Mouse (Mus musculus): Measurements from ENCODE around the gene Ccdc71l. TPM values are rescaled to one million over a fixed set of nuclear protein-coding genes. Genes with fewer than 3 reads are reported as not detected.

Ccdc71l gene
- 2.9 and 3.4 TPM in 2 replicates for polyA plus RNA-seq (2015; fragmentation: Nextera tagmentation; extraction: Ambion mirVana)

DNA sequence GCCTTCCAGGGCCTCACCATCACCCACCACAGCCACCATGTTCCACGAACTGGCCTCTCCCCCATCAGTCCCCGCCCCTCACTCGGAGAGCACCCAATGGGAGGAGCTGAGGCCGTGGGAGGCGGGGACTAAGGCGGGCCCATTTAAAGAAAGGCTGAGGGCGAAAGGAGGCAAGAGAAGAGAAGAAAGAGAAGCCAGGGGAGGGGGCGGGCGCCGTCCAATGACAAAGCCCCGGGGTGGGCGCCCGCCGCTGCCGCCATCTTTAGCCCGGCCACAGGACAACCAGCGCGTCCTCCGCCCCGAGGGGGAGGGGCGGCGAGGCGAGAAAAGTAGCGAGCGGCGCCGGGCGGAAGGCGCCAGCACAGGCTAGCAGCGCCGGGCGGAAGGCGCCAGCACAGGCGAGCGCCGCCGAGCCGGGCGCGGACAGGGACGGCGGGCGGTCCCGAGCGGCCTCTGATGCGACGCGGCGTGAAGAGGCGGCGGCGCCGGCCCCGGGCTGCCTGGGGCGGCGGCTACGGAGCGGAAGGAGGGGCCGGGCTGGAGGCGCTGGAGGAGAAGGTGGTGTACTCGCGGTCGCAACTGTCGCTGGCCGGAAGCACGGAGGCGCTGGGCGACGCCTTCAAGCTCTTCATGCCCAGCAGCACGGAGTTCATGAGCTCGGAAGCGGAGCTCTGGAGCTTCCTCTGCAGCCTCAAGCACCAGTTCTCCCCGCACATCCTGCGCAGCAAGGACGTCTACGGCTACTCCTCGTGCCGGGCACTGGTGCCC lies at the start of gene Ccdc71l:
Gene Ccdc71l (plus strand): TSS at position 177 of the 768 bp plus-strand sequence.
- H3K36me3 ChIP-seq, result no peaks in the 10 kb centered on the region
- H3K9ac ChIP-seq, result peak within 1 kb of the TSS; percentile 83
- peak; percentile 88 for ATAC-seq (ENCODE audit: borderline replicate concordance, extremely low read depth, low FRiP score, low TSS enrichment)
- peak within 1 kb of the TSS; percentile 96 for H3K27ac ChIP-seq
- peaks cover 22% of the 10 kb centered on the region for H3K4me1 ChIP-seq
- H3K9me3 ChIP-seq, result no peaks in the 10 kb centered on the region
- peak within 1 kb of the TSS; percentile 79 for H3K4me3 ChIP-seq
- no peaks in the 10 kb centered on the region for H3K27me3 ChIP-seq
- peak within 1 kb of the TSS; percentile 80 for H3K4me2 ChIP-seq
- WGBS, result under 1% methylated on average over 75 of the region's 78 CpGs

DNA sequence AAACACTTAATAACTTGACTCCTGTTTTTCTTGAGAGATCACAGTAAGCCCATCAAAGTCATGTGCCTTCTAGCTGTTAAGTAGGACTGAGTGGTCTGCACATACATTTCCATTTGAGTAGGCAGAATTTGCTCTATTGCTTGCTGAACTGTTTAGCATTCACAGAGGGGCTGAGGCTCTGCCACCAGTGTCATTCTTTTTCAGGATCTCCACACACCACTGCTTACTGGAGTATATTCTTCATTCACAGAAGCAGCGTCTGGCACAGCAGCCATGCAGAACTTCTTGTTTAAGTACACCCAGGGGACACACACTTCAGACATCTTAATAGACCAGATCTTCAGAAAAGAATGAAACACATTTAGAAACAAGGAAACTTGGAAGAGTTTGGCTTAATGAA lies 39.4 kb upstream of the Ccdc71l start:
- H3K4me3 ChIP-seq, result no peak overlapping the region
- H3K9ac ChIP-seq, result no peak overlapping the region
- no peak for ATAC-seq (ENCODE audit: borderline replicate concordance, extremely low read depth, low FRiP score, low TSS enrichment)
- H3K9me3 ChIP-seq, result no peaks in the 10 kb centered on the region
- H3K27ac ChIP-seq, result no peak overlapping the region
- WGBS, result 35% methylated on average over 1 of the region's 1 CpGs
- no peaks in the 10 kb centered on the region for H3K27me3 ChIP-seq
- H3K36me3 ChIP-seq, result no peaks in the 10 kb centered on the region
- no peak overlapping the region for H3K4me2 ChIP-seq
- H3K4me1 ChIP-seq, result no peaks in the 10 kb centered on the region

DNA sequence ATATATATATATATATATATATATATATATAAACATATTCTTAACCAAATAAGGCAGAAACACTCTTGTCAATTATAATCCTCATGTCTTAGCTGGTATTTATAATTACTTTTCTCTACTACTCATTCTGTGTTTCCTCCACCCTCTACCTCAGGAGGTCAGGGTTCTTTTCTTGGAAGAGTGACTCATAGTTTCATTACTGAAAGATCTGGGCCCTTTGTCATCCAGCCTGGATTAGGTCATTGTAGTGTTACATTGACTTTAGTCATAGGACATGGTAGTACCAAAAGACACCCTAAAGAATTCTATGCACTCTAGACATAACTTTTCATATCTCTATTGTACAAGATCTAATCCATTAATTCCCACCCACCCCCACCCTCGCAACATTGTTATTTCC lies 35.0 kb upstream of the Ccdc71l start:
- ATAC-seq (ENCODE audit: borderline replicate concordance, extremely low read depth, low FRiP score, low TSS enrichment), result no peak
- H3K4me2 ChIP-seq, result no peak overlapping the region
- no peak overlapping the region for H3K27ac ChIP-seq
- no peaks in the 10 kb centered on the region for H3K9me3 ChIP-seq
- H3K9ac ChIP-seq, result no peak overlapping the region
- no peaks in the 10 kb centered on the region for H3K27me3 ChIP-seq
- no peaks in the 10 kb centered on the region for H3K36me3 ChIP-seq
- no peak overlapping the region for H3K4me3 ChIP-seq
- 68% methylated on average over 1 of the region's 1 CpGs for WGBS
- H3K4me1 ChIP-seq, result no peaks in the 10 kb centered on the region

DNA sequence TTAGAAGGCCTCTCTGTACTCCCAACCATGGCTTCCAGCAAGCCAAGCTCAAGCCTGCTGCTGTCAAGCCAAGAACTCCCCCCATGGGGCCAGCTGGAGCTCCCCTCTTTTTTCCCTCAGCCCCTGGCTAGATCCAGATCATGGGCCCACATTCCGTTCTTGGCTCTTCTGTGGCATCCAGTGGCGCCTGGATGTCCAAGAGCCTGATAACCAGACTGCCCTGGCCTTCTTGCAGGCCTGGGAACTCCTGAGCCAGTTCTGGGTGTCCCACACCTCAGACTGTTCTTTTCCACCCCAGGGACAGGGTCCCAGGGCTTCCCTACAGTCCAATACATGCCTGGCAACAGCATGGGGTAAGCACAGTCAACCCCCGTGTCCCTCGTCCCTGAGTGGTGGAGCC lies 32.4 kb upstream of the Ccdc71l start:
- no peaks in the 10 kb centered on the region for H3K4me1 ChIP-seq
- H3K4me3 ChIP-seq, result no peak overlapping the region
- no peak overlapping the region for H3K9ac ChIP-seq
- no peaks in the 10 kb centered on the region for H3K27me3 ChIP-seq
- 85% methylated on average over 4 of the region's 4 CpGs for whole genome bisulfite sequencing
- no peaks in the 10 kb centered on the region for H3K9me3 ChIP-seq
- ATAC-seq (ENCODE audit: borderline replicate concordance, extremely low read depth, low FRiP score, low TSS enrichment), result no peak
- no peak overlapping the region for H3K27ac ChIP-seq
- no peaks in the 10 kb centered on the region for H3K36me3 ChIP-seq
- H3K4me2 ChIP-seq, result no peak overlapping the region

DNA sequence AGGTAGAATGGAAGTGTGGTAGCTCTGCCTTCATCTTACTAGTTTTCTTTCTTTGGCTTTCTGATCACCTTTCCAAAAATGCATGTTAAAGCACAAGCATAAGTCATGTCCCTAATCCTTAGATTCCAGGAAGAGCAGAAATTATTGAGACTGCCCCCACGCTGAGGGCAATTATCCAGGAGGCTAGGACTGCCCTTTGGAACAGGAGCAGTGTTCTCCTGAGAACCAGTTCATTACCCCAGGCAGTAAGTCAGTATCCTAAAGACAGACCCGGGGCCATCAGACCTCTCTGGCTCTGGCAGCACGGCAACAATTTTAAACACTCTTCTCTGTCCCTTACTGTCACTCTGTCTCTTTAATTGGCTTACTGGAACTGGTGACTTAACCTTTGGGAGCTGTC lies 30.0 kb upstream of the Ccdc71l start:
- Histone ChIP-seq H3K4me2 (no peak overlapping the region), H3K27me3 (no peaks in the 10 kb centered on the region), H3K4me3 (no peak overlapping the region), H3K9ac (no peak overlapping the region), H3K36me3 (no peaks in the 10 kb centered on the region), H3K4me1 (no peaks in the 10 kb centered on the region), H3K9me3 (no peaks in the 10 kb centered on the region), H3K27ac (no peak overlapping the region)
- ATAC-seq (ENCODE audit: borderline replicate concordance, extremely low read depth, low FRiP score, low TSS enrichment), result no peak
- 76% methylated on average over 3 of the region's 3 CpGs for WGBS

DNA sequence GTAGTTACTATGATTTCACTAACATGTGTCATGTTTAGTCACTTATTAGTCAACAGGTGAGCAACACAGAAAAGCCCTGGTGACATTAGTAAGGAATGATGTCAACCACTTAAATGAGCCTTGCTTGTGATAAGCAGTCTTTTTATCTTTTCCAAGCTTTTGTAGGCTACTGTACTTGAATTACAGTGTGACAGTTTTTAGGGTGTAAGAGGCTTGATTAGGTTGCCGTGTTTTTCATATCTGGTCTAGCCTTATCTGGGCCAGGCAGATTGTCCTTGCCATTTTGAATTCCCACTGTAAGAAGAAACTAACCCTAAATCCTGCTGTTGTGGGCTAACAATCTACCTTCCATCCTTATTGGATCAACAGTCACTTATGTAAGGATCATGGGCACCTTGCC lies 26.6 kb upstream of the Ccdc71l start:
- Histone ChIP-seq H3K36me3 (no peaks in the 10 kb centered on the region), H3K27me3 (no peaks in the 10 kb centered on the region), H3K9ac (no peak overlapping the region), H3K9me3 (no peaks in the 10 kb centered on the region), H3K4me3 (no peak overlapping the region), H3K4me2 (no peak overlapping the region), H3K4me1 (no peaks in the 10 kb centered on the region), H3K27ac (no peak overlapping the region)
- no peak for ATAC-seq (ENCODE audit: borderline replicate concordance, extremely low read depth, low FRiP score, low TSS enrichment)
- 48% methylated on average over 1 of the region's 1 CpGs for WGBS

DNA sequence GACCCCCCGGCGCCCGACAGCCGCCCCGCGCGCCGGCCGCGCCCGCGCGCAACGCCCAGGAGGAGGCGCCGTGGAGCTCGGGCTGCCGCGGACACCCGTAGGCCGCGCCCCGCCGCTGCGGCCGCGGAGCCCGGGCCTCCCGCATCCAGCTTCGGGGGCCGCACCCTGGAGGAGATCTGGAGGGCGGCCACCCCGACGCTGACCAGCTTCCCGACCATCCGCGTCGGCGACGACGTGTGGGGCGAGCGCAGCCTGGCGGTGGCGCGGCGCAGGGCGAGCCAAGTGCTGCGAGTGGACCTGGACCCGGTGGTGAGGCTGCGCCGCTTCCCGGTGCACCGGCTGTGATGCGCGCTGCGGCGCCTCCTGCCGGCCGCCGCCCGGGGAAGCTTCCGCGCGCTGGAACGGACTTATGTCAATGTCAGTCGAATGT lies 807 bp downstream of the Ccdc71l start:
- peak overlapping the region; percentile 83 for H3K9ac ChIP-seq
- peak overlapping the region; percentile 80 for H3K4me2 ChIP-seq
- no peaks in the 10 kb centered on the region for H3K27me3 ChIP-seq
- peaks cover 22% of the 10 kb centered on the region for H3K4me1 ChIP-seq
- H3K9me3 ChIP-seq, result no peaks in the 10 kb centered on the region
- H3K36me3 ChIP-seq, result no peaks in the 10 kb centered on the region
- ATAC-seq (ENCODE audit: borderline replicate concordance, extremely low read depth, low FRiP score, low TSS enrichment), result peak; percentile 86
- H3K27ac ChIP-seq, result peak overlapping the region; percentile 96
- peak overlapping the region; percentile 79 for H3K4me3 ChIP-seq
- WGBS, result under 1% methylated on average over 65 of the region's 67 CpGs

DNA sequence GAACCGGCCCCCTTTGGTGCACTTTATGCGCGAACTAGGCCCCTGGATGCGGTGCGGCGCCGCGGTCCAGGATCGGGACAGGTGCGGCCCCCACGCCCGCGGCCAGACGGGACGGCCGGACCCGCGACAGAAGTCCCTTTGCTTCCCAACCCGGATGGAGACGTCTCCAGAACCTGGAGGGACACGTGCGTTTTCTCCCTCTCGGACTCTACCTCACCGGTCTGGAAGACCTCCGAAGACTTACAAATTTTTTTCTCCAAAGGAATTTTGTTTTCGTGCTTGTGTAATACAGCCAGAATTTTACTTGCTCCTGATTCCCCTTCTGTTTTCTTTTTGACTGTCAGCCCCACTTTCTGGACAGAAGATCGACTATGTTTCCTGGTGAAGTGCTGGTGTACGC lies 1.2 kb downstream of the Ccdc71l start:
- Histone ChIP-seq H3K4me1 (peaks cover 22% of the 10 kb centered on the region), H3K27ac (peak overlapping the region; percentile 96), H3K27me3 (no peaks in the 10 kb centered on the region), H3K4me3 (peak overlapping the region; percentile 79), H3K9ac (peak overlapping the region; percentile 83), H3K9me3 (no peaks in the 10 kb centered on the region), H3K4me2 (peak overlapping the region; percentile 80), H3K36me3 (no peaks in the 10 kb centered on the region)
- ATAC-seq (ENCODE audit: borderline replicate concordance, extremely low read depth, low FRiP score, low TSS enrichment), result no peak; the same call in 1 of the 2 replicates
- WGBS, result under 1% methylated on average over 28 of the region's 28 CpGs

DNA sequence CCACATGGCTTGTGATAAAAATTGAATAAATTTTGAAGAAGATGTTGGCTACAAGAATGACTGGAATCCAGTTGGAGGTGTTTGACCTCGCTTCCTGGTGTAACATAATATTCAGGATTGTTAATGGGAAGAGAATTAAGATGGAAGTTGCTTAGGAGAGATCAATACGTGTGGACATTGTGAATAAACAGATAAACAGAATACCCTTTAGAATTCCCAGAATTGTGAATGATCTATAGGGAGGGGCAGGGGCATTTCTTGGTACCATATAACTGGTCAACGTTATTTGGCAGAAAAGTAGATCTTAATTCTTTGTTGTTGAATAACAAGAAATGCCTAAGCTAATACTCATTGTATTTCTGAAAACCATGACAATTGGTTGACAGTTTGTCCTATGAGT lies 2.0 kb downstream of the Ccdc71l start:
- Histone ChIP-seq H3K4me2 (peak overlapping the region; percentile 80), H3K36me3 (no peaks in the 10 kb centered on the region), H3K9ac (no peak overlapping the region), H3K27me3 (no peaks in the 10 kb centered on the region), H3K4me3 (peak overlapping the region; percentile 20), H3K9me3 (no peaks in the 10 kb centered on the region), H3K27ac (no peak overlapping the region), H3K4me1 (peaks cover 22% of the 10 kb centered on the region)
- no peak for ATAC-seq (ENCODE audit: borderline replicate concordance, extremely low read depth, low FRiP score, low TSS enrichment)
- WGBS, result 72% methylated on average over 3 of the region's 3 CpGs

DNA sequence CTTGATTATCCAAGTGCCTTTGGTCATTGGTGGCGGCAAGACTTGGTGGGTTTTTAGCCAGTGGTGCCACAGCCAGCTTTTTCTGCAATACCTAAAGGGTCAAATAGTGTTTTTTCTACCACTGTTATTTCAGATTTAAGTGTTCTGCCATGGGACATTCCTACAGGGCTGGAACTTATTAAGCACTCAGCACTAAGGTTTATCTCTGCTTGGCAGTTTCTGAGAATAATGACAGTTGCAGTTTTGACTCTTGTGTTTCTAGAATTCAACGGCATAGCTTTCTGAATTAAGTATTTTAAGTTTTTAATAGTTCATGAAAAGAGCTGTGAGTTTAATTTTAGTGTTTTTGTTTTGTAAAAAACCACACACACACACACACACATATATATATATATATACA lies 2.5 kb downstream of the Ccdc71l start:
- peaks cover 22% of the 10 kb centered on the region for H3K4me1 ChIP-seq
- WGBS, result 89% methylated on average over 2 of the region's 2 CpGs

DNA sequence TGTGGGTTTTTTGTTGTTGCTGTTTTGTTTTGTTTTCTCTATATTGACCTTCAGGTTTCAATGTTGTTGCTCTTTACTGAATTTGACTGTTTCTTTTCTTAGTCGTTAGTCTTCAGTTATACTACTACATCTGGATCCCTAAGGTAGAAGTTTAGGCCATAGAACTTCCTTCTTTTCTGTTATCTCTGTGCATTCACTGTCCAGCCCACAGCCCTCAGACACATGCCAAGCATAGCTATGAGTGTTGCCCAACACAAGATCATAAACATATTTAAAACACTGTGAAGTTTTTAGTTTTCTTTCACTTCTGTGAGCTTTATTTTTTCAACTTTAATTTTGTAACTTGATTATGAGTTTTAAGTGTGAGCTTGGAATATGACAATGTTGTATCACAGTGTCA lies 41.0 kb downstream of the Ccdc71l start:
- ATAC-seq (ENCODE audit: borderline replicate concordance, extremely low read depth, low FRiP score, low TSS enrichment), result no peak
- Histone ChIP-seq H3K27me3 (no peaks in the 10 kb centered on the region), H3K4me3 (no peak overlapping the region), H3K9me3 (no peaks in the 10 kb centered on the region), H3K27ac (no peak overlapping the region), H3K4me2 (no peak overlapping the region), H3K36me3 (no peaks in the 10 kb centered on the region), H3K9ac (no peak overlapping the region), H3K4me1 (no peaks in the 10 kb centered on the region)
- WGBS, result 82% methylated on average over 1 of the region's 1 CpGs

More for the DNA sequence above, 2.5 kb downstream of the Ccdc71l start:
- Histone ChIP-seq H3K4me3 (peak overlapping the region; percentile 20), H3K27ac (no peak overlapping the region), H3K9me3 (no peaks in the 10 kb centered on the region), H3K4me2 (peak overlapping the region; percentile 80), H3K36me3 (no peaks in the 10 kb centered on the region), H3K27me3 (no peaks in the 10 kb centered on the region), H3K9ac (no peak overlapping the region)
- ATAC-seq (ENCODE audit: borderline replicate concordance, extremely low read depth, low FRiP score, low TSS enrichment), result no peak

DNA sequence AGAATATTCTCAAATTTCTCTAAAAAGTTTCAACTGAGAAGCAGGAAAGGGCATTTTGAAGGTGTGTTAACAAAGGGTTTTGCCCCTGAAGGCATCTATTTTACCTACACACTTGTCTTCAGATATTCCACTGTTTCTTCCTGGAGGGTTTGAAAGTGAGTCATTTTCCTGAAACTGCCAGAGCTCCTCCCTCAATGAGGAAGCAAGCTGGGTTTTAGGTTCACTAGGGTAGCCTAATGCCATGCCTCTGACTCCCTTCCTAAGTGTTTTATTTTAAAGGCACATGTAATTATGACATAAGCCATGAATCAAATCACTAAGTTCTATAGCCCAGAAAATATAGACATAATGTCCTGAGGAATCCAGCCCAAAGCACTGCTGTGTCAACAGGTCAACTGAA lies 49.3 kb downstream of the Ccdc71l start:
- ATAC-seq (ENCODE audit: borderline replicate concordance, extremely low read depth, low FRiP score, low TSS enrichment), result no peak
- no peaks in the 10 kb centered on the region for H3K9me3 ChIP-seq
- no peak overlapping the region for H3K27ac ChIP-seq
- no peak overlapping the region for H3K4me3 ChIP-seq
- no peaks in the 10 kb centered on the region for H3K36me3 ChIP-seq
- H3K4me2 ChIP-seq, result no peak overlapping the region
- H3K27me3 ChIP-seq, result no peaks in the 10 kb centered on the region
- H3K9ac ChIP-seq, result no peak overlapping the region
- H3K4me1 ChIP-seq, result no peaks in the 10 kb centered on the region

All from lung, embryonic 15.5 days (tissue).